Mouse (Mus musculus) lung, embryonic 16.5 days (tissue): ENCODE data around the gene F12. TPM values are rescaled to one million over a fixed set of nuclear protein-coding genes. Genes with fewer than 3 reads are reported as not detected.
A peak's percentile ranks its signal among the peaks of the same experiment; 100 is the strongest.

ENCODE experiments used
- ATAC-seq: fragments of 200-750 bp; cut with Nextera tagmentation; 2 replicates; pipeline ENCODE4 v1.8.0; 2017; ENCODE audit warnings: low read depth, mild to moderate bottlenecking, moderate library complexity
- H3K27ac ChIP-seq: fragments of 300-500 bp; sonication (generic); 2 replicates; pipeline ENCODE4 v1.5.1; 2014; ENCODE audit warnings: mild to moderate bottlenecking, control low read depth, low read length
- H3K27me3 ChIP-seq: fragments of 300-500 bp; sonication (generic); 2 replicates; pipeline ENCODE4 v1.6.1; 2014; ENCODE audit warnings: low read depth, low read length, mixed read lengths; ENCODE audit not compliant: control insufficient read depth, insufficient read depth
- H3K36me3 ChIP-seq: fragments of 300-500 bp; sonication (generic); 2 replicates; pipeline ENCODE4 v1.6.1; 2014; ENCODE audit warnings: low read length; ENCODE audit not compliant: control insufficient read depth, insufficient read depth
- H3K4me1 ChIP-seq: fragments of 300-500 bp; sonication (generic); replicated peaks from 2 replicates; pipeline ENCODE4 v1.6.1; 2014; ENCODE audit warnings: low read length, mixed read lengths; ENCODE audit not compliant: control insufficient read depth, insufficient read depth
- H3K4me2 ChIP-seq: fragments of 300-500 bp; sonication (generic); 2 replicates; pipeline ENCODE4 v1.6.1; 2014; ENCODE audit warnings: low read depth, low read length, control low read depth
- H3K4me3 ChIP-seq: fragments of 300-500 bp; sonication (generic); 2 replicates; pipeline ENCODE4 v1.5.1; 2014; ENCODE audit warnings: mild to moderate bottlenecking, low read length, control low read depth
- H3K9ac ChIP-seq: fragments of 300-500 bp; sonication (generic); 2 replicates; pipeline ENCODE4 v1.6.1; 2014; ENCODE audit warnings: low read length, control low read depth
- H3K9me3 ChIP-seq: fragments of 300-500 bp; sonication (generic); 2 replicates; pipeline ENCODE4 v1.6.1; 2016; ENCODE audit warnings: low read length; ENCODE audit not compliant: control insufficient read depth
- WGBS: fragments of 180-500 bp; shearing (Covaris S2); extraction: QIAGEN DNeasy Blood & Tissue Kit; methylation state at CpG from one replicate; pipeline ENCODE4 v1.1.7; 2014; 5-methylcytosine and 5-hydroxymethylcytosine counted together
- polyA plus RNA-seq: library from polyadenylated mRNA; unstranded; fragments of >200 nt; fragmentation: Nextera tagmentation; extraction: Ambion mirVana; gene quantifications from 2 replicates; pipeline ENCODE4 v1.2.1, GENCODE M21; 2015

The F12 gene
- 0.23 and 2.7 TPM in 2 replicates for polyA plus RNA-seq

- no peak for ATAC-seq
- H3K4me2 ChIP-seq, result no peak within 1 kb of the TSS
- H3K27me3 ChIP-seq, result peaks cover 3% of the 10 kb centered on the region
- no peak within 1 kb of the TSS for H3K27ac ChIP-seq
- no peaks in the 10 kb centered on the region for H3K36me3 ChIP-seq
- H3K9me3 ChIP-seq, result no peaks in the 10 kb centered on the region
- H3K4me3 ChIP-seq, result no peak within 1 kb of the TSS
- H3K4me1 ChIP-seq, result no peaks in the 10 kb centered on the region
- 88% methylated on average over 10 of the region's 10 CpGs for WGBS
- no peak within 1 kb of the TSS for H3K9ac ChIP-seq
These were observed at the start of gene F12 for GRCm38 (mm10) chr13:55426613-55427012. TSS of gene F12 (minus strand) at chr13:55426793.

- H3K36me3 ChIP-seq, result peaks cover 23% of the 10 kb centered on the region
- no peak overlapping the region for H3K4me2 ChIP-seq
- no peaks in the 10 kb centered on the region for H3K9me3 ChIP-seq
- H3K4me1 ChIP-seq, result peaks cover 8% of the 10 kb centered on the region
- H3K4me3 ChIP-seq, result no peak overlapping the region
- H3K27ac ChIP-seq, result no peak overlapping the region
- ATAC-seq, result no peak
- no peaks in the 10 kb centered on the region; the same call in 1 of the 2 replicates for H3K27me3 ChIP-seq
- H3K9ac ChIP-seq, result no peak overlapping the region
- WGBS, result 92% methylated on average over 8 of the region's 8 CpGs
These were observed 49.7 kb upstream of the F12 start for GRCm38 (mm10) chr13:55476256-55476655.

- H3K4me3 ChIP-seq, result no peak overlapping the region
These were observed 49.2 kb upstream of the F12 start for GRCm38 (mm10) chr13:55475750-55476149.

GRCm38 (mm10) chr13:55474621-55475069 is 48.1 kb upstream of the F12 start:
- no peak for ATAC-seq
- 51% methylated on average over 5 of the region's 5 CpGs for WGBS
- H3K36me3 ChIP-seq, result peaks cover 10% of the 10 kb centered on the region
- H3K27ac ChIP-seq, result no peak overlapping the region
- no peak overlapping the region for H3K4me2 ChIP-seq
- H3K4me3 ChIP-seq, result no peak overlapping the region
- H3K4me1 ChIP-seq, result peaks cover 8% of the 10 kb centered on the region
- no peaks in the 10 kb centered on the region for H3K9me3 ChIP-seq
- peaks cover 3% of the 10 kb centered on the region; the same call in 1 of the 2 replicates for H3K27me3 ChIP-seq
- H3K9ac ChIP-seq, result no peak overlapping the region

More at GRCm38 (mm10) chr13:55475750-55476149, 49.2 kb upstream of the F12 start:
- no peak for ATAC-seq
- Histone ChIP-seq H3K27ac (no peak overlapping the region), H3K4me1 (peaks cover 8% of the 10 kb centered on the region), H3K4me2 (no peak overlapping the region), H3K36me3 (peaks cover 18% of the 10 kb centered on the region), H3K27me3 (no peaks in the 10 kb centered on the region; the same call in 1 of the 2 replicates), H3K9ac (no peak overlapping the region), H3K9me3 (no peaks in the 10 kb centered on the region)
- 81% methylated on average over 5 of the region's 5 CpGs for WGBS

GRCm38 (mm10) chr13:55473961-55474360 is 47.4 kb upstream of the F12 start:
- H3K9me3 ChIP-seq, result no peaks in the 10 kb centered on the region
- no peak overlapping the region for H3K9ac ChIP-seq
- no peak overlapping the region for H3K4me2 ChIP-seq
- no peak overlapping the region for H3K27ac ChIP-seq
- peaks cover 3% of the 10 kb centered on the region; the same call in 1 of the 2 replicates for H3K27me3 ChIP-seq
- H3K36me3 ChIP-seq, result peaks cover 10% of the 10 kb centered on the region
- 73% methylated on average over 11 of the region's 11 CpGs for WGBS
- peaks cover 8% of the 10 kb centered on the region for H3K4me1 ChIP-seq
- ATAC-seq, result no peak
- H3K4me3 ChIP-seq, result no peak overlapping the region

- ATAC-seq, result no peak
- H3K4me2 ChIP-seq, result peak overlapping the region; percentile 97
- no peak overlapping the region for H3K27ac ChIP-seq
- H3K36me3 ChIP-seq, result peaks cover 10% of the 10 kb centered on the region
- peaks cover 3% of the 10 kb centered on the region; the same call in 1 of the 2 replicates for H3K27me3 ChIP-seq
- peak overlapping the region; percentile 63 for H3K9ac ChIP-seq
- WGBS, result 34% methylated on average over 18 of the region's 18 CpGs
- no peaks in the 10 kb centered on the region for H3K9me3 ChIP-seq
- H3K4me1 ChIP-seq, result peaks cover 8% of the 10 kb centered on the region
- H3K4me3 ChIP-seq, result peak overlapping the region; percentile 59
These were observed 46.7 kb upstream of the F12 start for GRCm38 (mm10) chr13:55473076-55473831.

GRCm38 (mm10) chr13:55472132-55473022 is 45.8 kb upstream of the F12 start:
- Histone ChIP-seq H3K36me3 (peaks cover 10% of the 10 kb centered on the region), H3K4me1 (peaks cover 8% of the 10 kb centered on the region), H3K9me3 (no peaks in the 10 kb centered on the region), H3K27ac (no peak overlapping the region), H3K4me3 (peak overlapping the region; percentile 59), H3K27me3 (peaks cover 3% of the 10 kb centered on the region; the same call in 1 of the 2 replicates), H3K9ac (peak overlapping the region; percentile 63), H3K4me2 (peak overlapping the region; percentile 97)
- ATAC-seq, result peak; percentile 60
- WGBS, result under 1% methylated on average over 92 of the region's 103 CpGs

GRCm38 (mm10) chr13:55471819-55472131 is 45.2 kb upstream of the F12 start:
- Histone ChIP-seq H3K27ac (no peak overlapping the region), H3K9me3 (no peaks in the 10 kb centered on the region), H3K4me2 (peak overlapping the region; percentile 97), H3K36me3 (peaks cover 10% of the 10 kb centered on the region), H3K4me1 (peaks cover 8% of the 10 kb centered on the region), H3K9ac (peak overlapping the region; percentile 63), H3K4me3 (peak overlapping the region; percentile 59), H3K27me3 (peaks cover 3% of the 10 kb centered on the region; the same call in 1 of the 2 replicates)
- WGBS, result under 1% methylated on average over 31 of the region's 31 CpGs
- ATAC-seq, result peak; percentile 21
